Mouse (Mus musculus) layer of hippocampus, adult 9-11 months (tissue): ENCODE results near the gene Casc1.

Experiments
- DNase-seq: peaks from one replicate; pipeline ENCODE4 v3.0.0; 2022

Casc1 gene

GRCm38 (mm10) chr6:145210816-145211338, at the start of gene Casc1, which contains the start of gene Etfrf1:
Gene Casc1, minus strand, starts transcription at chr6:145211005.
Gene Etfrf1, plus strand, starts transcription at chr6:145211134.
- peak; percentile 100 for DNase-seq

GRCm38 (mm10) chr6:145256701-145257073, 45.9 kb upstream of the Casc1 start:
- no peak for DNase-seq

- no peak for DNase-seq
These were observed 45.3 kb upstream of the Casc1 start for GRCm38 (mm10) chr6:145255952-145256700.

GRCm38 (mm10) chr6:145250820-145251219, 40.0 kb upstream of the Casc1 start:
- peak; percentile 23 for DNase-seq

GRCm38 (mm10) chr6:145250185-145250791, 39.5 kb upstream of the Casc1 start, which contains the start of gene Kras:
Gene Kras, minus strand, starts transcription at chr6:145250239.
- DNase-seq: peak; percentile 85

GRCm38 (mm10) chr6:145249291-145250184, 38.7 kb upstream of the Casc1 start:
- peak; percentile 23 for DNase-seq

GRCm38 (mm10) chr6:145247886-145248285, 37.1 kb upstream of the Casc1 start:
- no peak for DNase-seq

- no peak for DNase-seq
These were observed 36.0 kb upstream of the Casc1 start for GRCm38 (mm10) chr6:145246841-145247240.

GRCm38 (mm10) chr6:145242521-145242920, 31.7 kb upstream of the Casc1 start:
- no peak for DNase-seq

- DNase-seq: no peak
These were observed 29.5 kb upstream of the Casc1 start for GRCm38 (mm10) chr6:145240285-145240684.

GRCm38 (mm10) chr6:145237148-145237547, 26.3 kb upstream of the Casc1 start:
- DNase-seq: no peak

- no peak for DNase-seq
These were observed 24.6 kb upstream of the Casc1 start for GRCm38 (mm10) chr6:145235367-145235766.

- DNase-seq: no peak
These were observed 23.6 kb upstream of the Casc1 start for GRCm38 (mm10) chr6:145234391-145234790.

GRCm38 (mm10) chr6:145226296-145226695, 15.5 kb upstream of the Casc1 start:
- no peak for DNase-seq

GRCm38 (mm10) chr6:145224246-145224645, 13.4 kb upstream of the Casc1 start:
- DNase-seq: no peak

- no peak for DNase-seq
These were observed 5.0 kb upstream of the Casc1 start for GRCm38 (mm10) chr6:145215826-145216225.

GRCm38 (mm10) chr6:145213916-145214315, 3.1 kb upstream of the Casc1 start:
- DNase-seq: no peak

- no peak for DNase-seq
These were observed 836 bp upstream of the Casc1 start for GRCm38 (mm10) chr6:145211376-145212305.

- DNase-seq: no peak
These were observed 637 bp downstream of the Casc1 start for GRCm38 (mm10) chr6:145210056-145210680.

GRCm38 (mm10) chr6:145205142-145205541, 5.7 kb downstream of the Casc1 start:
- no peak for DNase-seq

- no peak for DNase-seq
These were observed 6.4 kb downstream of the Casc1 start for GRCm38 (mm10) chr6:145204440-145204839.
